Mouse (Mus musculus): ENCODE data around the gene Zmpste24.

GRCm38 (mm10) chr4:121084506-121084905, 13.5 kb downstream of the Zmpste24 start:
- TF ChIP-seq TAL1 (conservative IDR thresholded peaks at IDR 0.05; ENCODE audit: low read depth, low read length) (no peak), CTCF (IDR thresholded peaks at IDR 0.05; ENCODE audit: low read depth, low read length) (no peak)
